Mouse (Mus musculus): Measurements from ENCODE around the gene Tnfsf8.

DNA sequence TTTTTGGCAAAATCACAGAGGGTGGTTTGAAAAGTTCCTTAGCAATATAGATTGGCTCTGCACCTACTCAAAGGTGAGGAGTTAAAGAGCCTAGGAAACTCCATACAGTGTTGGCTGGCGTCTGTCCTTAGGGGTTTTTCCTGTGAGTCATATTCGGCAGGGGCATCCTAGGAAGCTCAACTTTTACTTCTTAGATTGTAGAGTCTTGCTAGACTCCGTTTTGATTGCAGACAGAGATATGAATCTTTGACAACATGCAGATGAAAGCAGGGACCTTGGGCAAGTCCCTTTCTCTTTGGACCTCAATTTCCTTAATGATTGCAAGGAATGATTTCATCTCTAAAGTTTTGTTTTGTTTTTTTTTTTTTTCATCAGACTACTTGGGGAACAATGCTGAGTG lies 44.9 kb upstream of the Tnfsf8 start:
- TF ChIP-seq POLR2A (IDR thresholded peaks at IDR 0.05; ENCODE audit: extremely low read depth, insufficient read depth, low read length): no peak
- TF ChIP-seq CTCF (IDR thresholded peaks at IDR 0.05; ENCODE audit: extremely low read depth, insufficient read depth, low read length): no peak
